Mouse (Mus musculus) intestine, embryonic 14.5 days (tissue): Measurements from ENCODE around the gene Tmem136. TPM values are rescaled to one million over a fixed set of nuclear protein-coding genes. Genes with fewer than 3 reads are reported as not detected.

Experiments
- ATAC-seq: fragments of 200-750 bp; cut with Nextera tagmentation; replicated peaks from 2 replicates; pipeline ENCODE4 v1.8.0; 2017; ENCODE audit warnings: low read depth, moderate number of reproducible peaks, moderate TSS enrichment, moderate library complexity; ENCODE audit not compliant: low FRiP score, low TSS enrichment
- DNase-seq: peaks from one replicate; pipeline ENCODE4 v3.0.0-alpha.2; 2018; ENCODE audit warnings: low spot score
- H3K27ac ChIP-seq: fragments of 300-500 bp; sonication (generic); 2 replicates; pipeline ENCODE4 v1.5.1; 2014; ENCODE audit warnings: low read depth, mild to moderate bottlenecking, control low read depth
- H3K27me3 ChIP-seq: fragments of 300-500 bp; sonication (generic); replicated peaks from 2 replicates; pipeline ENCODE4 v1.6.1; 2014; ENCODE audit warnings: low read length, control low read depth; ENCODE audit not compliant: control insufficient read depth, insufficient read depth
- H3K36me3 ChIP-seq: fragments of 300-500 bp; sonication (generic); 2 replicates; pipeline ENCODE4 v1.6.1; 2014; ENCODE audit warnings: low read length, control low read depth; ENCODE audit not compliant: control insufficient read depth, insufficient read depth
- H3K4me1 ChIP-seq: fragments of 300-500 bp; sonication (generic); replicated peaks from 2 replicates; pipeline ENCODE4 v1.6.1; 2014; ENCODE audit warnings: low read length, control low read depth, mixed read lengths; ENCODE audit not compliant: control insufficient read depth, insufficient read depth
- H3K4me2 ChIP-seq: fragments of 300-500 bp; sonication (generic); 2 replicates; pipeline ENCODE4 v1.6.1; 2014; ENCODE audit warnings: low read length
- H3K4me3 ChIP-seq: fragments of 300-500 bp; sonication (generic); 2 replicates; pipeline ENCODE4 v1.5.1; 2014; ENCODE audit warnings: low read depth, low read length, control low read depth, mixed read lengths
- H3K9ac ChIP-seq: fragments of 300-500 bp; sonication (generic); 2 replicates; pipeline ENCODE4 v1.6.1; 2014; ENCODE audit warnings: mild to moderate bottlenecking, low read length
- H3K9me3 ChIP-seq: fragments of 300-500 bp; sonication (generic); 2 replicates; pipeline ENCODE4 v1.6.1; 2016; ENCODE audit warnings: low read length, control low read depth; ENCODE audit not compliant: control insufficient read depth
- WGBS: fragments of 180-500 bp; shearing (Covaris S2); extraction: QIAGEN DNeasy Blood & Tissue Kit; methylation state at CpG from one replicate; pipeline ENCODE4 v1.1.7; 2014; 5-methylcytosine and 5-hydroxymethylcytosine counted together
- polyA plus RNA-seq: library from polyadenylated mRNA; unstranded; fragments of >200 nt; fragmentation: Nextera tagmentation; extraction: Ambion mirVana; gene quantifications from 2 replicates; pipeline ENCODE4 v1.2.1, GENCODE M21; 2014

The Tmem136 gene
- polyA plus RNA-seq, 1 experiment from 2014 or later = 5.8 TPM

DNA sequence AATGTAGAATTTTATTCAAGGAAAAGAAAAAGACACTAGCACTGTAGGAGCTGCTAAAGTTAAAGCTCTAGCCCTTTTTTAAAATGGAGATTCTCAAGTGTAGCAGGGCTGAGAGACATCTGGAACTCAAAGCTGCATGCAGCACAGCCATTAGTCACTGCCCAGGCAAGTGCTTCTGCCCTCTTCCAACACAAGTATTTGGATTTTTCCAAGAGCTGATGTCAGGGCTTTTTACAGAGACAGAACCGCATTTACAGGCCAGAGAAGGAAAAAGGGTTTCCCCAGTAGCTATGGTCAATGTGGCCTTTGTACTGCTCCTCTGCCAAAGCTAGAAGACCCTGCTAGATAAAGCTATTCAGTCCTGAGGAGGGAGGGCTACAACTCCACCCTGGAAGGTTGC, 54.8 kb downstream of the Tmem136 start:
- no peak overlapping the region; the same call in 1 of the 2 replicates for H3K27ac ChIP-seq
- H3K4me3 ChIP-seq = no peak overlapping the region
- H3K36me3 ChIP-seq = no peaks in the 10 kb centered on the region
- no peak overlapping the region for H3K4me2 ChIP-seq
- no peaks in the 10 kb centered on the region for H3K9me3 ChIP-seq
- H3K4me1 ChIP-seq = peaks cover 10% of the 10 kb centered on the region; the same call in 1 of the 2 replicates
- ATAC-seq = no peak
- no peaks in the 10 kb centered on the region for H3K27me3 ChIP-seq
- DNase-seq = no peak
- 32% methylated on average over 1 of the region's 1 CpGs for WGBS
- no peak overlapping the region for H3K9ac ChIP-seq

Other genes starting within 250 kb of the Tmem136 start
- gene Grik4, start 172.1 kb downstream of the Tmem136 start, polyA plus RNA-seq = 1.3 and 1.8 TPM in 2 replicates
- gene Arhgef12, start 9.3 kb downstream of the Tmem136 start, polyA plus RNA-seq = 15.9 and 16.5 TPM in 2 replicates
- 0.89 and 1.3 TPM in 2 replicates for gene Pou2f3, start 93.8 kb upstream of the Tmem136 start, polyA plus RNA-seq
- gene Oaf, start 123.3 kb upstream of the Tmem136 start, polyA plus RNA-seq = 108 and 118 TPM in 2 replicates
- gene Trim29, start 194.3 kb upstream of the Tmem136 start, polyA plus RNA-seq = 1.3 and 1.5 TPM in 2 replicates